Mouse (Mus musculus) spleen, adult 18-20 months (tissue): ENCODE data around the gene Gsdma2.
A peak's percentile ranks its signal among the peaks of the same experiment; 100 is the strongest.
"Not testable (repeated sequence)": the region's sequence is repeated elsewhere in the genome, so short reads cannot be mapped to it uniquely, and the experiment has no call there.

ENCODE experiments used
- DNase-seq, 2 experiments: peaks; one replicate each; pipeline ENCODE4 v3.0.0; 2022; ENCODE audit warnings: mixed read lengths in 2 of 2

The Gsdma2 gene

DNA sequence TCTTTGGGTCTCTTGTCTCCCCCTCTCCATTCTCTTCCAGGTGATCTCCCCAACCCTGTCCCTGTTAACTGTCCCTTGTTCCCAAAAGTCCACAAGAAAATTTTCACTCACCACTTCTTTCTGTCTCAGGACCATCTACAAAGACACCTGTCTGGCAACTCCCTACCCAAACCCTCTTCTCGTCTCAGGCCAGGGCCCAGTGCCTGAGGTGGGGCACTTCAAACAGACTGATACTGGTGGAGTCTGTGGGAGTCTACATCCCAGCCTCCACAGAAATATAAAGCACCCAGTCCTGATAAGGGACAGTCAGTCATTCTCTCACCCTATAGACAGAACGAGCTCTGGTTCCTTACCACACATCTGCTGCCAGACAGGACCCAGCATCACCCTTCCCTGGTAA is at the start of gene Gsdma2:
TSS of gene Gsdma2 (plus strand) at position 301 of the 400 bp plus-strand sequence.
- no peak for DNase-seq

DNA sequence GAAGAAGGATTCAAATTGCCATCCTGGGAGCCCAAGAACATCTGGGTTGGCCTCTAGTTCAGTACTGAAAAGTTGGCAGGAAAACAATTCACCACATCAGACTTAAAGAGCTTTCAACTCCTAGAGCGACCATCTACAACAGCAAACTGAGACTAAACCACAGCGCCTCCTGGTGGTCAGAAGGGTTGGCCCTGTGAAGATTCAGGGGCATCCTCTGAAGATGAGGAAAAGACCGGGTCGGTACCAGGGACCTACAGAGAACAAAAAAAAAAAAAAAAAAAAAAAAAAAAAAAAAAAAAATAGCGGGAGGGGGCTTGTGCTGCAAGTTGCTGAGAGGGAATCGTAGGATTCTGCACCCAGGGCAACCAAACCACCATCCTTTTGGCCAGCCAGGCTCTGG is 49.2 kb upstream of the Gsdma2 start:
- peak; percentile 40 to 77 for DNase-seq

DNA sequence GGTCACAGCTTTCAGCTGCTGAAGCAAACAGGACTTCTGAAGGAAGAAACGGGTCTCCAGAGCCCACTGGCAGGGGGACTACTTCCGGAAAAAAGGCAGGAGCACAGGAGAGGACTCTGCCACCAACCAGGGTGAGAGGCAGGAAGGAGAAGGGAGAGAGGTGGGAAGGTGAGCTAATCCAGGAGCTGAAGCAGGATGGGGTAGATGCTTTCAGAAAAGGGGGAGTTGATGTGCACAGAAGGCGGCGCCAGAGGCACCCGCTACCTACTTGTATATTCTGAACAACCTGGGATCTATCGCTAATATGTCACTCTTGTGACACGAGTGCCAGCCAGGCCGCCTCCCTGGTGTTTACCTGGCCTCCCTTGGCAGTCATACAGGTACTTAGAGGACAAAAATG is 48.6 kb upstream of the Gsdma2 start, which contains the start of gene Lrrc3c:
TSS of gene Lrrc3c (plus strand) at position 301 of the 400 bp plus-strand sequence.
- DNase-seq = no peak

DNA sequence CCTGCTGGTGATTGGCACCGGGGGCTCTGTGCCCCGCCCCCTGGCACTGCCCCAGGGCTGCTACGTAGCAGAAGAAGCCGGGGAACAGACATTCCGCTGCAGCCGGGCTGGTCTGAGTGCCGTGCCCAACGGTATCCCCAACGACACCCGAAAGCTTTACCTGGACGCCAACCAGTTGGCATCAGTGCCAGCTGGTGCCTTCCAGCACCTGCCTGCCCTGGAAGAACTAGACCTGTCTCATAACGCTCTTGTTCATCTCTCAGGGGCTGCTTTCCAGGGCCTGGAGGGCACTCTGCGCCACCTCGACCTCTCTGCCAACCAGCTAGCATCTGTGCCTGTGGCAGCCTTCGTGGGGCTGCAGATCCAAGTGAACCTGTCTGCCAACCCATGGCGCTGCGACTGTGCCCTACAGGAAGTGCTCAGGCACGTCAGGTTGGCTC is 47.7 kb upstream of the Gsdma2 start:
- DNase-seq = no peak

DNA sequence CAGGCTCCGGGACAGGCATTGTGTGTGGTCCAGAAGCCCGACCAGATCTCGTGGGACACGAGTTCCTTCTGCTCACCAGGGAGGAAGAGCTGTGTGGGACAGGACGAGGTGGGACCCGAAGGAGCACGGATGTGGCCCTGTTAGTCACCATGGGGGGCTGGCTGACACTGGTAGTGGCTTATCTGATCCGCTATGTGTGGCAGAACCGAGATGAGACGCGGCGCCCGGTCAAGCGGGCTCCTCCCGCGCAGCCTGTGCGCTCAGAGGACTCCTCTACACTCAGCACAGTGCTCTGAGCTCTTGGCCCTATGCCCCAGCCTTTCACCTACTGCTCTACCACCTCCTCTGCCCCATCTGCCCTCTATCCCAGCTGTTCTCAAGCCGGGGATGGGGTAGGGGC is 47.3 kb upstream of the Gsdma2 start:
- no peak for DNase-seq

DNA sequence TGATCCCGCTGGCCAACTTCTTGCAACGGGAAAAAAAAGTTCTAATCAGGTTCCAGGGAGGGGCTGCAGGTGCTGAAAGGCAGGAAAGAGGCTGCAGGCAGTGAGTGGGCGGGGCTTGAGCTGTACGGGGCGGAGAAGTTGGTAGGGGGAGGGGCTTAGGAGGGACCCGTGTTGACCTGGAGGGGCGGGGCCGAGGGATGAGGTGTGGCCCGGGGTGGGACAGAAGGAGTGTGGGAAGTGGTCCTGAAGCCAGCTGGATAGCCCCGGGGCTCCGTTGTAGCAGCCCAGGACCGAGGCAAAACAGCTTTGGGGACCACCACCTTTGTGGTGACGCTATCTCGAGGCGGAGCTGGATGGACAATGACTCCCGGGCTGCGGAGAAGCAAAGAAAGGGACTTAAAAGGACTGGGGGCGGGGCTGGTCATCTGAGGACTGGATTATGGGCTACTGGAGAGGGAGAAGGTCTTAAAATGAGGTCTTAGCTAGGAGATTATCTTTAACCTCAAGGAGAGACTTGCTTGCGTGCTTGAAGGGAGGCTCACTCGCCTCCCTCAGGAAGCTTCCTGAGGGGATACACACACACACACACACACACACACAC is 44.4 kb upstream of the Gsdma2 start:
- DNase-seq = no peak

DNA sequence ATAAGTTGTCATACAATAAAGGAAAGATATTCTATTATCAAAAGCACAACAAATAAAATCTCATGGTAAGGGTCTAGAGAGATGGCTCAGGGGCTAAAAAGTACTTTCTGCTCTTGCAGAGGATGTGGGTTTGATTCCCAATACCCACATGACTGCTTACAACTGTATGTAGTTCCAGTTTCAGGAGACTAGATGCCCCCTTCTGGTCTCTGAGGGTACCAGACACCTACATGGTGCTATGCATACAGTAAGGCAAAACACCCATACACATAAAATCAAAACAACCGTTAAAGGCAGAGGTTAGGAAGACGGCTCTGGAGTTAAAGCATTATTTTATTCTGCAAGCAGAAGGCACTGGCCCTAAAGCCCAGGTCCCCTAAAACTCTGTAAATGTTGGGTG is 42.6 kb upstream of the Gsdma2 start:
- no peak for DNase-seq

DNA sequence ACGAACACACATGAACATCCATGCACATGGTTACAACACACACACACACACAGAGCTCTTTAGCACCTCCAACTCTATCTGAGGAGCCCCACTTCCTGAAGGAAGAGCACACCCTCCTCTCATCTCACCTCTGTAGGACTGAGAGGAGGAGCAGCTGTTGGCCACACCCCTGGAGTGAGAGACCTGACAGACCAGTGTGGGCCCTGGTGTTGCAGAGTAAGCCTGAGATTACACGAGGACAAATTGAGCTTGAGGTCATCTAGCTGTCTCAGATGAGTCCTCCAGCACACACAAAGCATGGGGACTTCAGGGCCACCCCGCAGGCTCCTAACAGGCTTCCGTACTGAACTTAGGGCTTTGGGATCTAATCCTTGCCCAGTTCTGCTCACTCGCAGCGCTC is 41.6 kb upstream of the Gsdma2 start:
- DNase-seq = not testable (repeated sequence)

DNA sequence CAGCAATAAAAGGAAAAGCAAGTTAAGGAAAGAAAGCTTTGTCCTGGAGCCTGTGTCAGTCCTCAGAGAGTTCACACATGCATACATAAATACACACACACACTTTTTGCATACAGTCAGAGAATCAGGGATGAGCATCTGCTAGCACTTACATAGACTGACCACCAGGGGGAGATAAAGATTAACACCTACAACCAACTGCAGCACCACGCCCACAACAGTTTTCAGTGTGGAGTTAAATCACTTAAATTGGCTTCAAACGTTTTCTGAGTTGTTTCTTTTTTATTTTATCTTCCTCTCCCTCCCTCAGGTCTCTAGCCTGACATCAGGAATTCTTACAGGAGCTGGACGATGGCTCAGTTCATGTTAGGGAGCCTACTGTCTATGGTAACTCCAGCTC is 39.8 kb upstream of the Gsdma2 start:
- no peak for DNase-seq

DNA sequence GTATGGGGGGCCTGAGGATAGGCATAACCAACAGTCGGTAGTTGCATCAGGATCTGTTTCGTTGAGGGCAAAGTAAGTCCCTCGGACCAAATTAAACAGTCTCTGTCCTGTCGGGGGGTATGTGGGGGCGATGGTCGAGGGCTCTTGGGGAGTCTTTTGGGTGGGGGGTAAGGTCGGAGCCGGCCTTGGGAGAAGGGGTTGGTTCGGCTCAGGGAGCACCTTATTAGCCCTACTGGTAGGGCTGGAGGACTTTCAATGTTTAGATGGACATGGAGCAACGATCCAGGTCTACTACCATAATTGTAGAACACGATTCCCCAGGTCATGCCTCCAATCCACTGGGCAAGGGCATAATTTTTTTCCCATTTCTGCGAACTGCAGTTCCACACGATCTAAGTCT is 25.8 kb upstream of the Gsdma2 start:
- no peak for DNase-seq

DNA sequence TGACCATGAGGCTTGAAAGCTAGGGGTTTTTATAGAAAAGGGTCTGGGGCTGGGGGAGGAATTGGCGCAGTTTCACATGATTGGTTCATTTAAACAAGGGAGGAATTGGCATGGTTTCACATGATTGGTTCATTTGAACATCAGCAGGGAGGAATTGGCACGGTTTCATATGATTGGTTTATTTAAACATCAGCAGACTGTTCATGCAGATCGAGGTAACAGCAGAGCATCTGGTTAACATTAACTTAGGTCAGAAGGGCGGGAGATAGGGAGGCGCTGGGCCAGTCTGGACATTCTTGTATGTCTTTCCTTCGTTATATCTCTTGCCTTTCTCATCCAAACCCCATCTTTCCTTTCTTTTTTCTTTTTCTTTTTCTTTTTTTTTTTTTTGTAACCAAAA is 22.6 kb upstream of the Gsdma2 start:
- not testable (repeated sequence) for DNase-seq

DNA sequence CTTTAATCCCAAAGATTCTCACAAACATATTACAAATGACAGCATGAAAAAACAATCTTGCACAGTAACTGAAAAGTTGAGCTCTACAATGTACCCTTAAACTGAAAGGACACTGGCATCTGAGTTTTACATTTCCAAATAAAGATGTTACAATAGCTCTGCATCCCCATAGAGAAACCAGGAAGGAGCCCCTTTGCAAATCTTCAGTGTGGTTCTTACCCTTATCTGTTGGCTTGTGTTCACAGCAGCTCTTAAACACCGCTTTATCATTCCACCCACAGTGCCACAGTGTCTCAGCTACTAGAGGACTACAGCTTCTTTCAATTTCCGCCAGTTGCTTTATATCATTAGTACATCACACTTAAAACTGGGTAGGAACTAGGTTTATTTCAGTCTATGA is 22.2 kb upstream of the Gsdma2 start:
- DNase-seq = not testable (repeated sequence)

DNA sequence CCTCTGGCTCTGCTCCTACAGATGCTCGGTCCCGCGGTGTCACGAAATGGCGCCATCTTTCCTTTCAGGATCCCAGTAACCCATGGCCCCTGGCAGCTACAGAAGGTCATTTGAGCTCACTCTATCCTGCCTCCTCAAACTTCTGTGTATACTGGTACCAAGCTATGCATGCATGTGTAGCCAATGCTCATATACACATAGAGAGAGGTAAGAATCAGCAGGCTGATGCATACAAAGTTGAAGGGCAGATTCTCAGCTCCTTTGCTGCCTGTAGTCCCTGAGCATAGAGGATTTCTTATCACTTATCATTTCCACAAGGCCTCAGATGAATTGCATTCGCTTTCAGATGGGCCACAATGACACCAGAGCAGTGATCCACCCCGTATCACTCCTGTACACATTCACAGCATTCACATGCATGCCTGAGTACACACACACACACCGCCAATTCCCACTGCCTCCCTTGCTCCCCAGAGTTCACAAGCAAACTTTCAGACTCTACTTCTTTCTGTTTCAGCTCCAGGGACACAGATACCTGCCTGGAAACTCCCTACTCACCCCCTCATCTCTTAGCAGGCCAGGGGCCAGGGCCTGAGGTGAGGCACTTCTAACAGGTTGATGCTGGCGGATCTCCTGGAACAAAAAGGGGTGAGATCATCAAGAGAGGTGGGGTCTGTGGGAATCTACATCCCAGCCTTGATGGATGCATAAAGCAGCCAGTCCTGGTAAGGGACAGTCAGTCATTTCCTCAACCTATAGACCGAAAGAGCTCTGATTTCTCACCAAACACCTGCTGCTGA is 20.7 kb upstream of the Gsdma2 start, which contains the start of the genes Gm12355 and Gsdma3:
TSS of gene Gm12355 (minus strand) at position 51 of the 800 bp plus-strand sequence.
TSS of gene Gsdma3 (plus strand) at position 750 of the 800 bp plus-strand sequence.
- no peak for DNase-seq

DNA sequence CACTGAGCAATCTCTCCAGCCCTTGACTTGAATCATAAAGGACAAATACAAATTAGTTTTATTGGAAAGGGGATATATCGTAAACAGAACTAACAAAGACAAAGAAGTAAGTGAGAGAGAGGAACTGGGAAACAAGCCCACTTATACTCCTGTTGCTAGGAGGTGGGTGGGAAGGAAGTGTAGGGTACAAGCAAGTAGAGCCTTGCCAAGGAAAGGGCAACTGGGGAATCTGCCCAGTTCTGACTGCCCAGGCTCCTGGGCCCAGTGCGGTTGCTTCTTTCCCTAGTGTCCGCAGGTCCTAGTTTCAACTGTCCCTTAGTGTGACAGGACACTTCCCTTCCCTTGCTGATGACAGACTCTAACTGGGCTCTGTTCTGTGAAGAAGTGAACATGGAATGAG is 17.9 kb upstream of the Gsdma2 start:
- DNase-seq = no peak

DNA sequence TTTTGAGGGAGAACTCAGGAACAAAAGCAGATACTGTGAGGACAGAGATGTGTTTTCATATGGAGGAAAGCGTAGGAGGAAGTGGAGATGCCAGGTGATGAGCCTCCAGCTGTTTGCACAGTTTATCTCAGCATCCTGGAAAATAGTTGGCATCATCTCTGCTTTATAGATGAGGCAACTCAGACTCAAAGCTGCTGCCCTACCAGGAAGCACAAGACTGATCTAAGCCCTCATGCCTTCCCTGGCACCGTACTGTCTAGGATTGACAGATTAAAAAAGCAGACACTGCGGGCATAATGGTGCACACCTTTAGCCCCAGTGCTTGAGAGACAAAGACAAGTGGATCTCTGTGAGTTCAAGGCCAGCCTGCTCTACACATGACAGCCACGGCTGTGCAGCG is 15.9 kb upstream of the Gsdma2 start:
- no peak for DNase-seq

DNA sequence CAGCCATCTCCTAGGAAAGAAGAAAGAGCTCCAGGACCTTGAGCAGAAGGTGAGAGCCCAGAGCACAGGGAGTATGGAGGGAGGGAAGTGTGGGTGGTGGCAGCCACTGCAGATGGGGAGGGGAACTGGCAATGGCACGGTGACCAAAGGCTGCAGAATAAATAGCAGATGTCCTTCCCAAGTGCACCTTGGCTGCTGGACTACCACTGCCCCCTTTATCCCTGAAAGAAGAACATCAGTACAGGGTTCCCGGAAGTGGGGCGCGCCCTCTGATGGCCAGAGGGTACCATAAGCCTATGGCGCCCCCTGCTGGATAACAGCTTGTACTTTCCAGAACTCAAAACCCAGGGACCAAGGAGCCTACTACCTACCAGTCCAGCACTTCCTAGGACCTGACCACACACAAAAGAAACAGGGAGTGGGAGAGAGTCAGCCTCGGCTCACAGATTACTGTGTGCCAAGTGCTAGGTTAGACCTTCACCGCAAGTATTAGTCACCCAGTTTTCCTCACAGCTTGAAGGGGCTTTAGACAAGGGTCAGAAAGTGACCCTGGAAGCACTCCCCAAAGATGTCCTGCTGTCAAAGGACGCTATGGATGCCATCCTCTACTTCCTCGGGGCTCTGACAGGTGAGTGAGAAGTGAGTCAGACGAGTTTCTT is 11.1 kb upstream of the Gsdma2 start:
- peak in 1 of 2 experiments; percentile 40 for DNase-seq

DNA sequence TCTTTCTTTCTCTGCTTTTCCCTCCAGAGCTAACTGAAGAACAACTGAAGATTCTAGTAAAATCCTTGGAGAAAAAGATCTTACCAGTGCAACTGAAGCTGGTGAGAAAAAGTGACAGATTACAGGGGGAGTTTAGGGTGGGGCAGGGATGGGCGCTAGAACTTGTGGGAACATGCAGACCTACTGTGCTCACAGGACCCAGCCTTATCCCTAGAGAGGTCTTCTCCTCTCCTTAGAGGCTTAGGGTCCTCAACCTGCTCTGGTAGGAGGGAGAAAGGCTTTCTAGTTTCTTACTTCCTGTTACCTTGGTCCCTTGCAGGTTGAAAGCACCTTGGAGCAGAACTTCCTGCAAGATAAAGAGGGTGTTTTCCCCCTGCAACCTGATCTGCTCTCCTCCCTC is 9.1 kb upstream of the Gsdma2 start:
- DNase-seq = no peak

DNA sequence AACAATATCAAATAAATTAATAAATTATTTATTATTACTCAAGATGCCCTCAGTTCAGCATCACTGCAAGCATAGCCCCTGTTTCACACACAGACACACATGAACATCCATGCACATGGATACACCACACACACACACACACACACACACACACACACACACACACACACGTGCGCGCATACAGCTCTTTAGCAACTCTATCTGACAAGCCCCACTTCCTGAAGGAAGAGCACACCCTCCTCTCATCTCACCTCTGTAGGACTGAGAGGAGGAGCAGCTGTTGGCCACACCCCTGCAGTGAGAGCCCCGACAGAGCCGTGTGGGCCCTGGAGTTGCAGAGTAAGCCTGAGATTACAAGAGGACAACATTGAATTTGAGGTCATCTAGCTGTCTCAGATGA is 6.5 kb upstream of the Gsdma2 start:
- DNase-seq = no peak

DNA sequence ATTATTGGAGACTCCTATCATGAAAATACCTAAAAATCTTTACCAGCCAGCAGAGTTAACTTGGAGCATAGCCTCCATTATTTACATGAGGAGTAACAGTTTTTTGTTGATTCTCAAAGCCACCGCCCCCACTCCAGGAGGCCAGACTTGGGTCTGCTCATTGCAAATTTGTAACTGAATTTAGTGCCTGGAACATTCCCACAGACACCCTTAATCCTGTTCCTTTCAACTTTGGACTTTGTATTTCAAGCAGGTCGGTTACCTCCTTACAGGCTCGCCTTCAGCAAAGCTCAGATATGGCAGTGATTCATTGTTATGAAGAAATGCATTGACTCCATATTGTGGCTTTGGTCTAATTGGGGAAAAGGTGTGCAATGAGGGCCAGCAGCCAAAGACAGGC is 1.8 kb upstream of the Gsdma2 start:
- DNase-seq = no peak

DNA sequence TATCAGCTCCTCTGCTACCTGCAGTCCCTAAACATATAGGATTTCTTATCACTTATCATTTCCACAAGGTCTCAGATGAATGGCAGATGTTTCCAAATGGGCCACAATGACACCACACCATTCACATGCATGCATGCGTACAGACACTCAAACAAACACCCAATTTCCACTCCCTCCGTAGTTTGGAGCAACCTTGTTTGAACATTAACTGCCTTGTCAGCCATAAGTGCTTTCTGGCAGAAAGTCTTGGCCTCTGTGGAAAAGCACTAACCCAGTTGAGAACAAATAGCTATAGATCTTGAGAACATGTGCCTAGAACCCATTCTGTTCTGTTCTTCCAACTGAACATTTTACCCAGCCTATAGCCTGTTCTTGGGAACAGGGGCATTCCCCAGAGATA is 613 bp upstream of the Gsdma2 start:
- no peak for DNase-seq

DNA sequence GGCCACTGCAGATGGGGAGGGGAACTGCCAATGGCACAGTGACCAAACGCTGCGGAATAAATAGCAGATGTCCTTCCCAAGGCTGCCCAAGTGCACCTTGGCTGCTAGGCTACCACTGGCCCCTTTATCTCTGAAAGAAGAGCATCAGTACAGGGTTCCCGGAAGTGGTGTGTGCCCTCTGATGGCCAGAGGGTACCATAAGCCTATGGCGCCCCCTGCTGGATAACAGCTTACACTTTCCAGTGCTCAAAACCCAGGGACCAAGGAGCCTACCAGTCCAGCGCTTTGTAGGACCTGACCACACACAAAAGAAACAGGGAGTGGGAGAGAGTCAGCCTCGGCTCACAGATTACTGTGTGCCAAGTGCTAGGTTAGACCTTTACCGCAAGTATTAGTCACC is 8.5 kb downstream of the Gsdma2 start:
- peak; percentile 21 to 47 for DNase-seq

DNA sequence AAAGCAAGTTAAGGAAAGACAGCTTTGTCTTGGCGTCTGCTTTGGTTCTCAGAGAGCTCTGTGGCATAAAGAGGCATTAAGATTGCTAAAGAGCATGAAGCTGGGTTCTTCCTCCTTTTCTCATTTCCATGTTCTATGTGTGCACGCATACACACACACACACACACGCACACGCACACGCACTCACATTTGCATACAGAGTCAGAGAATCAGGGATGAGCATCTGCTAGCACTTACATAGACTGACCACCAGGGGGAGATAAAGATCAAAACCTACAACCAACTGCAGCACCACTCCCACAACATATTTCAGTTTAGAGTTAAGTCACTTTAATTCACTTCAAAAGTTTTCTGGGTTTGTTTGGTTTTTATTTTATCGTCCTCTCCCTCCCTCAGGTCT is 14.0 kb downstream of the Gsdma2 start:
- DNase-seq = no peak

DNA sequence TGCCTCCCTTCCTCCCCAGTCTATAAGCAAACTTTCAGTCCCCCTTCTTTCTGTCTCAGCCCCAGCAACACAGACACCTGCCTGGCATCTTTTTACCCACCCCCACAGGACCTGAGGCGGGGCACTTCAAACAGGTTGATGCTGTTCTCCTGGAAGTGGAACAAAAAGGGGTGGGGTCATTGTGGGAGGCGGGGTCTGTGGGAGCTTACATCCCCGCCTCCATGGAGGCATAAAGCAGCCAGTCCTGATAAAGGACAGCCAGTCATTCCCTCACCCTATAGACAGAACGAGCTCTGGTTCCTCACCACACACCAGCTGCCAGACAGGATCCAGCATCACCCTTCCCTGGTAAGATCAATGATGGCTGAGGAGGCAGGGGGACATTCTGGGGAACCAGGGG is 17.5 kb downstream of the Gsdma2 start, which contains the start of gene Gsdma:
TSS of gene Gsdma (plus strand) at position 261 of the 400 bp plus-strand sequence.
- DNase-seq = no peak

DNA sequence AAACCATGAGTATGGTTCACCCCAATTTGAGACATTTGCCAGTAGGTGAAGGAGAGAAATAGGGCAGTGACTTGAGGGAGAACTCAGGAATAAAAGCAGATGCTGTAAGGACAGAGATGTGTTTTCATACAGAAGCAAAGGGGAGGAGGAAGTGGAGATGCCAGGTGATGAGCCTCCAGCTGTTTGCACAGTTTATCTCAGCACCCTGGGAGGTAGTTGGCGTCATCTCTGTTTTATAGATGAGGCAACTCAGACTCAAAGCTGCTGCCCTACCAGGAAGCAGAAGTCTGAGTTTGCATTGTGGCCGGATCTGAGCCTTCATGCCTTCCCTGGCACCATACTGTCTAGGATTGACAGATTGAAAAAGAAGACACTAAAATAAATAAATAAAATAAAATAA is 22.4 kb downstream of the Gsdma2 start:
- DNase-seq = no peak
